ENCODE assay signal across 23 mouse cellular contexts in the genomic region with DNA sequence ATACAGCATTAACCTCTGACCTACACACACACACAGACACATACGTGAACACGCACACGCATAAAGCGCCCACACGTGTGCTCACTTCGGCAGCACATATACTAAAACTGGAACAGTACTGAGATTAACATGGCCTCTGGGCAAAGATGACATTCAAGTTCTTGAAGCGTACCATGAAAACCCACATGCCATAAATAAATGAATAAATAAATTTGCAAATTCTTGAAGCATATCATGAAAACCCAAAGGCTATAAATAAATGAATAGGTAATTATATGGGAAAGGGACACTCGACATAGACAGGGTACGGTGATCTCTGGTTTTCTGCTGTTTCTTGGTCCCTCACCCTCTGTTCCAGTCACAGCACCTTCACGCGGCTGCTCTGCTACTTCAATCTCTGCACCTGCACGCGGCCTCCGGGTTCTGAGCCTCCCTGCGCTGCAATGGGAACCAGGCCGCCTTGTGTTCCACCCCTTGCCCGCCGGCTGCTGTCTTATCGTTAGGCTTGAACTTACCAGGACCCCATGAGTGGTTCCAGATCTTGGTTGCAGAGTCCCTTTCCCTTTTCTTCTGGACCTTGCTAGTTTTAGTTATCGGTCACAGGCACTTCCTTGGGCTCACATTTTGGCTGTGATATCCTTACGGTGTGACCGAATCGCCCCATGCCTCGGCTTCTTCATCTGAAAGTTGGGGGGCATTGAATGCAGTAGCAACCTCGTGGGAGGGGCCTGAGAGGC. TPM values are rescaled to one million over a fixed set of nuclear protein-coding genes. Genes with fewer than 3 reads are reported as not detected.
"Had no signal": no experiment of that assay in that cellular context is flagged by ENCODE, and none has a peak within 500 bp of the region (broad histone marks: within the 10 kb centered on the region; RNA-seq: fewer than 3 reads in every experiment).

No protein-coding gene starts in this region.

- H3K4me1 ChIP-seq: heart, embryonic 10.5 days; heart, embryonic 12.5 days; hindbrain, embryonic 10.5 days; hindbrain, embryonic 12.5 days; intestine, embryonic 15.5 days; limb, embryonic 10.5 days; limb, embryonic 12.5 days; liver, embryonic 13.5 days had no signal

- H3K9me3 ChIP-seq: heart, embryonic 10.5 days; heart, embryonic 12.5 days; hindbrain, embryonic 10.5 days; hindbrain, embryonic 12.5 days; intestine, embryonic 15.5 days; limb, embryonic 10.5 days; limb, embryonic 12.5 days; liver, embryonic 13.5 days had no signal

- DNase-seq: gastrocnemius, adult 2 months; gastrocnemius, postnatal 10 days; gastrocnemius, postnatal 25 days; heart, postnatal 10 days; heart, postnatal 4 days; kidney, adult 18-20 months; kidney, adult 8-10 months; kidney, postnatal 10 days; kidney, postnatal 25 days; kidney, postnatal 4 days; liver; liver, embryonic 13.5 days had no signal

- H3K36me3 ChIP-seq: heart, embryonic 10.5 days; heart, embryonic 12.5 days; hindbrain, embryonic 10.5 days; hindbrain, embryonic 12.5 days; intestine, embryonic 15.5 days; limb, embryonic 10.5 days; limb, embryonic 12.5 days; liver, embryonic 13.5 days had no signal

- H3K27ac ChIP-seq: gastrocnemius, adult 2 months; heart, embryonic 10.5 days; hindbrain, embryonic 10.5 days; hindbrain, embryonic 12.5 days; hindbrain, embryonic 14.5 days; intestine, embryonic 15.5 days; layer of hippocampus, adult 2 months; left cerebral cortex, adult 2 months; limb, embryonic 10.5 days; limb, embryonic 12.5 days; liver, embryonic 13.5 days had no signal

- H3K9ac ChIP-seq: heart, embryonic 12.5 days; hindbrain, embryonic 12.5 days; hindbrain, embryonic 14.5 days; intestine, embryonic 15.5 days; limb, embryonic 12.5 days; liver, embryonic 13.5 days had no signal

- H3K4me3 ChIP-seq: gastrocnemius, adult 2 months; heart, embryonic 10.5 days; heart, embryonic 12.5 days; hindbrain, embryonic 10.5 days; hindbrain, embryonic 12.5 days; intestine, embryonic 15.5 days; layer of hippocampus, adult 2 months; left cerebral cortex, adult 2 months; limb, embryonic 10.5 days; limb, embryonic 12.5 days; liver, embryonic 13.5 days had no signal

RNA-seq across cellular contexts. Expression of a gene that starts 28.5 kb away (rescaled TPM):
- total RNA-seq: gastrocnemius, adult 2 months; granulocyte monocyte progenitor cell, adult 5-6 weeks had no signal

RNA-seq across cellular contexts. Expression of a gene that starts 58.0 kb away (rescaled TPM):
- total RNA-seq: gastrocnemius, adult 2 months had no signal
